Mouse (Mus musculus) megakaryocyte progenitor cell, adult 5-6 weeks (primary cell): ENCODE data around the gene Trim7. TPM values are rescaled to one million over a fixed set of nuclear protein-coding genes. Genes with fewer than 3 reads are reported as not detected.

Source experiments
- ATAC-seq: replicated peaks from 2 replicates; pipeline ENCODE4 v1.8.0; 2016; ENCODE audit warnings: mild to moderate bottlenecking, moderate TSS enrichment, inconsistent platforms; ENCODE audit not compliant: poor library complexity
- total RNA-seq, 2 experiments: library from RNA; stranded (forward) in 1 of 2; stranded (reverse) in 1 of 2; fragments of 157-497, 149-512 nt in 1 of 2; fragments of 200-1000 nt in 1 of 2; gene quantifications; 2 replicates each; pipeline versions ENCODE4 v1.2.3 to v1.2.4; 2015 to 2017

Trim7 gene
- total RNA-seq, 2 experiments from 2014 or later = 0.32 to 3.5 TPM

GRCm38 (mm10) chr11:48822768-48823512 lies 3.0 kb upstream of the Trim7 start:
- ATAC-seq = no peak

DNA sequence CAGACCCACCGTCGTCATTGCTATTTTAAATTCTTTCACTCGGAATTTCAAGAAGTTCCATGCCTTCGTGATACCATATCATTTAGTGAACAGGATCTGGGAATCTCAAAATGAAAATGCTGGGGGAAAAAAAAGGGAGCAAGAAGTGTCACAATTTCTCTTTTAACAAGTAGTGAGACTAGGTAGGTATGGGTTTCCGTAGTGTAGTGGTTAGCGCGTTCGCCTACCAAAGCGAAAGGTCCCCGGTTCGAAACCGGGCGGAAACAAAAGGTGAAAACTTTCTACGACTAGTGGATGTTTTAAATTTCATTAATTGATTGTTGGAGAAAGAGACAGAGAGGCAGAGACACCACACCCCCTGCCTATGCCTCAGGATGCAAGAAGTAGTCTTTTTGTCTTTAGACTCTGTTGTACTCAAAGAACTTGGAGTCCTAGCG lies 2.4 kb upstream of the Trim7 start:
- peak; percentile 79 for ATAC-seq

DNA sequence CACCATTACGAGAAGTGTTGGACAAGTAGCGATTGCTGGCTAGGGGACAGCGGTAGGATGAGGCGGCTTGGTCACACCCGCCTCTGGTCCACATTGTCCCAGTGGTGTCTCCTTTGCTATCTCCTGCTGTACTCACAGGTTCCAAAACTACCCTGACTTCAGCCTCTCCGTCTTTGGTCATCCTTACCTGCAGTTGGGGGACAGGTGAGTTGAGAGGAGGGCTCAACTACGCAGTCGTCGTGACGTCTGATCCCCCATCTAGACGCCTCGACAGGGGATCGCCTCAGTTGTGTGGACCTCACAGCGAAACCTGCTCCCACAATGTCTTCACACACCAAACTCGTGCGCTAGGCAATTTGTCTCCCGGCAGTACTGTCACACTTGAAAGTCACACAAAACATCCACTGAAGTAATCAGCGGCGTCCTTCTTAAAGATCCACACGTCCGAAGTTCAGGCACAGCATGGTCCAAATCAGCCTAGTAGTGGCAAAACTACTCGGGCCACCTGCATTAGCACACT lies 1.6 kb upstream of the Trim7 start:
- ATAC-seq = no peak

GRCm38 (mm10) chr11:48826752-48827096 lies 784 bp downstream of the Trim7 start:
- ATAC-seq = no peak

GRCm38 (mm10) chr11:48827926-48828325 lies 2.0 kb downstream of the Trim7 start:
- ATAC-seq = no peak

- ATAC-seq = no peak
Measured at GRCm38 (mm10) chr11:48830279-48830678, 4.3 kb downstream of the Trim7 start.

DNA sequence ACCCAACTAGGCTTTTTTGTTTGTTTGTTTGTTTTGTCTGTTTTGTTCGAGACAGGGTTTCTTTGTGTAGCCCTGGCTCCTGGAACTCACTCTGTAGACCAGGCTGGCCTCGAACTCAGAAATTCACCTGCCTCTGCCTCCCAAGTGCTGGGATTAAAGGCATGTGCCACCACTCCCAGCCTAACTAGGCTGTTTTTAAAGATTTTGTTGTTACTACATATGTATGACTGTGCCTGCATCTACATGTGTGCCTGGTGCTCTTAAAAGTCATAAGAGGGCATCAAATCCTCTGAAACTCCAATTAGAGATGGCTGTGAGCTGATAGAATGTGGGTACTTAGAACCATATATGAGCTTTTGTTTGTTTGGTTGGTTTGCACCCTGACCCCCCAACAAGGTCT lies 5.3 kb downstream of the Trim7 start:
- no peak for ATAC-seq

DNA sequence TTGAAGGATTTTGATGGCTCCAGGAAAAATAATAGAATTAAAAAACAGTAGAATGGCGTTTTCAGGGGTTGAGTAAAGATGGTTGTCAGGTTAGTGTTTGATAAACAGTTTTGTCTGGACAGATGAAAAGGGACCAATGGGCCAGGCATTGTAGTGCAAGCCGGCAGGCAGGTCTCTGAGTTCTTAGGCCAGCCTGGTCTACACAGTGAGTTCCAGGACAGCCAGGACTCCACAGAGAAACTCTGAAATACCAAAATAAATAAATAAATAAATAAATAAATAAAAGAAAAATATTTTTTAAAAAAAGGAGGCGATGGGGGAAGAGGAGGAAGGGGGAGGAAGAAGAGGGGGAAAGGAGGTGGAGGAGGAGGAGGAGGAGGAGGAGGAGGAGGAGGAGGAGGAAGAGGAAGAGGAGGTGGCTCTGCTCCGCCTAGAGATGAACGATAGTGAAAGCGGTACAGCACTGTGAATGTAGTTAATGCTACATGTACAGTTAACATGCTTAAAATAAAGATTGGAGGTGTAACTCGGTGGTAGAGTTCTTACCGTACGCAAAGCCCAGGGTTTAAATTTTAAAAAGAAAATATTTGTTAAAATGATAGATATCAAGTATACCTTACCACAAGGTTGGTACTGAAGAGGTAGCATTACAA lies 7.3 kb downstream of the Trim7 start:
- ATAC-seq = peak; percentile 24; the same call in 1 of the 2 replicates

- ATAC-seq = peak; percentile 62
Measured at GRCm38 (mm10) chr11:48833731-48834639, 8.0 kb downstream of the Trim7 start.

DNA sequence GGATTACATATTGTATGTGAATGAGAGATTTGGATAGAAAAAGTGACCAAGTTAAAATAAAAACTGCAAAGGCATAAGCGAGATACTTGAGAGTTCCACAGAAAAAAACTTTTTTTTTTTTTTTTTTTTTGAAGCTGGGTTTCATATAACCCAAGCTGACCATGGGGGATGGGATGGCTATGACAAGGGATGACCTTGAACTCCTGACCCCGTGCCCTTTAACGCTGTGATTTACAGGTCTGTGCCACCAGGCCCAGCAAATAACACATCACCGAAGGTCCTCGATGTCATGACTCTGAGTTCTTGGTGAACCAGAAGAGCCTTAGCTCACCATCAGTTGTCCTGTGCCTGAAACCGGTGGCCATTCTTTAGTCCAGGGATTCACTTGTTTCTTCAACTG lies 10.0 kb downstream of the Trim7 start:
- no peak for ATAC-seq

- ATAC-seq = no peak
Measured at GRCm38 (mm10) chr11:48836990-48837309, 11.0 kb downstream of the Trim7 start.

DNA sequence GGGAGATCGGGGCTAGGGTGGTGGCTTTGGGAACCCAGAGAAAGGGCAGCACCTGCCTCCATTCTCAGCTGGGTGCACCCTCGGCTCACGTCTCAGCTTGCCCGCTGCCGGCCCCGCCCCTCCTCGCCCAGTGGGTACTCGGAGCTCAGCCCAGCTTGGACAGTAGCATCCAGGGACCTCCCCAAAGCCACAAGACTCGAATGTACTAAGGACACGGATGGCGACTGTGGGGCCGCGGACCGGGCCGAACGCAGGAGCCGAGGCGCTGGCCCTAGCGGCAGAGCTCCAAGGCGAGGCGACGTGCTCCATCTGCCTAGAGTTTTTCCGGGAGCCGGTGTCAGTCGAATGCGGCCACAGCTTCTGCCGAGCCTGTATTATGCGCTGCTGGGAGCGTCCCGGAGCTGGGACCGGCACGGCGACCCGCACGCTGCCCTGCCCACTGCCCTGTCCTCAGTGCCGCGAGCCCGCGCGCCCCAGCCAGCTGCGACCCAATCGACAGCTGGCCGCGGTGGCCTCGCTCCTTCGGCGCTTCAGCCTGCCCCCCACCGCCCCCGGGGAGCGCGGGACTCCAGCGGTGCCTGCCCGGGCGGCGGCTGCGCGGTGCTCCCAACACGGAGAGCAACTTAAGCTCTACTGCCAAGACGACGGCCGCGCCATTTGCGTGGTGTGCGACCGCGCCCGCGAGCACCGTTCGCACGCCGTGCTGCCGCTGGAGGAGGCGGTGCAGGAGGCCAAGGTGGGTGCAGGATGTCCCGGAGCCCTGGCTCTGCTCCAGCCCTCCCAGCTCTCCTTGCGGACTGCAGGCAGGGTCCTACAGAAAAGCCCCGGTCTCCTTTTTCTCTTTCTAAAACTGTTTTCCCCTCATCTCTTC lies 11.6 kb downstream of the Trim7 start:
- 0 out of 2 replicates have a peak, but pooled peaks have one; percentile 10 for ATAC-seq

DNA sequence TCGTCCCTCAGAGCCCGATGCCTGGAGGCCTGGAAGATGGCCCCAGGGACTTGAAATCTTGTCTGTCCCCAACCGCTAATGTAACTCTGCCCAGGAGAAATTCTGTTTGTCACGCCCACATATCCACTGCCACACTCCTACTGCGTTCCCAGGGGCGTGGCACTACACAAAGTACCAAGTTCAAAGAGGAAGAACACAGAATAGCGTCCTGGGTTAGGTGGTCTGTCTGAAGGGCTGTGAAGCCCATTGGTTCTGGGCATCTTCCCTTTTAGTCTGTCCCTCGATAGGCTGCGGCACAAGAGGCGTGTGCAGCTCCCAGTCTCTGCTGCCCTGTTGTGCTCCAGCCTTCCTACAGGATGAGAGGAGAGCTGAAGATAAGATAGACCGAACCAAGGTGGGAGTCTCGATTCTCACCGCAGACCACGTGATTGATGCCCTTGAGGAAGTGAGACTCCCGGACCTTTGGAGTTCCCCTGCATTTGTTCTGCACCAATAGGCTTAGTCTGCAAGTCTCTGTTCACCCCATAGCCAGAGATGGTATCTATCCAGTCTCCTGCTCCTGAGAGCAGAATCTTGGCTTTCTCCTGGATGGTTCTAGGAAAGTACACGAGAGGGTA lies 12.3 kb downstream of the Trim7 start:
- peak; percentile 51 for ATAC-seq

DNA sequence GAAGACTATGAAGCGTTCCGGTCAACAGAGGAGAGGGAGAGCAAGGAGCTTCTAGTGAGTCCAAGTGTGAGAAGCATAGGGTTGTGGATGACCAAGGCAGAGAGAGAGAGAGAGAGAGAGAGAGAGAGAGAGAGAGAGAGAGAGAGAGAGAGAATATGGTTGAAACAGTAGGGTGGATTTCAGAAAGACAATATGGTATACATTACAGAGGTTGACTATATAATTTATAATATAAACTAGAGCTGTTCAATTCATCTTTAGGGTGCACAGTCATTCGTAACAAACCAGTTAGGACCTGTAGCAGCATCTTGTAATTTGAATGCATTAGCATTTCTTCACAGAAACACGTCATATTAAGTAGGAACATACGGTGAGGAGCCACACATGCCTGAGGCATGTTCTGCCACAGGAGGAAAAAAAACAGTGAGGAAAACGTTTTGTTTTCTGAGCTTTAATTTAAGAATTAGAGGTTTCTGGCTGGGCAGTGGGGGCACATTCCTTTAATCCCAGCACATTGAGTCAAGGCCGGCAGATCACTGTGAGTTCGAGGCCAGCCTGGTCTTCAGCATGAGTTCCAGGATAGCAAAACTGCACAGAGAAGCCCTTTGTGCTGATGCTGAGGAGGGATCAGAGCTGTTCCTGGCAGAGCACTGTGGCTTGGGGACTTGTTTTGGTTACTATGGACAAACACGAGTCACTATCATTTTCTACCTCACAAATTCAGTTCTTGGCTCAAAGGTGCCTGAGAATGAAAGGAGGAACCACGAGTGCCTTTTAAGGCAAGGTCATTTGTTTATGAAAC lies 13.1 kb downstream of the Trim7 start:
- no peak for ATAC-seq

- ATAC-seq = no peak
Measured at GRCm38 (mm10) chr11:48840805-48841204, 14.9 kb downstream of the Trim7 start.

- no peak for ATAC-seq
Measured at GRCm38 (mm10) chr11:48841213-48841612, 15.3 kb downstream of the Trim7 start.

DNA sequence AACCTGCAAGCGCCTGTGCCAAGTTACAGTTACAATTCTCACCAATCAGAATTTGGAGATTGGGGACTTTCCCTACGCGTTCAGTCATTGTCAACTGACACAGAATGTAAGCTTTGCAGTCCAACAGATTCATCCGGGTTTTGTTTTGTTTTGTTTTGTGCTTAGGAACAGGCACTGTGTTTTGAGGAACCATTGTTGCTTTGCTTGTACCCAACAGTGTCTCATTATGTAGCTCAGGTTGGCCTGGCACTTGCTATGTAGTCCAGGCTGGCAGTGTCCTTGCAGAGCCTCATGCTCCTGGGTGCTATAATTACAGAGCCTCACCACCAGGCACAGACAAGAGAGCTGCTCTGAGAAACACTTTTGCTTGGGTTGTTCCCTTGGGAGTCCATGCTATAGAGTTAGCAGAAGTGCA lies 16.4 kb downstream of the Trim7 start:
- no peak for ATAC-seq

DNA sequence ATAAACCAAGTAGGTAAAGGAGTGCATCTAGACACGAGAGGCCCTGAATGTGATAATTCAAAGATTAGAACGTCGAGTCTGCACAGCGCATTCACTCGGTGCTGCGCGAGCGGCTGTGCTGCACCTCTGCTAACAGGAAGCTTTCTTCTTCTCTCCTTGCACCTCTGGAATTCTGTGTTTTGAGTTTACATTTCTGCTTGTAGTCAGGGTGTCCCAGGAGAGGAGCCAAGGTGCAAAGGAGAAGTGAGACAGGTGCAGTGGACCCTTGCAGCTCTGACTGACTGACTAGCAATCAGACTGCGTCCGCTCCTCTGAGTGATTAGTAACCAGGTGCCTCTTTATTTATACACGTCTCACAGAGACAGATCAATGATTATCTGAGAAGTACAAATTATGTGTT lies 17.3 kb downstream of the Trim7 start:
- ATAC-seq = no peak

GRCm38 (mm10) chr11:48844309-48844708 lies 18.4 kb downstream of the Trim7 start:
- ATAC-seq = no peak
